Mouse (Mus musculus): ENCODE measurements at regions not wholly inside any gene's neighbourhood (a gene's known extent, or its start where the extent isn't known, plus 50 kb on each side); places are given as distances from the start of the nearest gene placed in this dataset.

DNA sequence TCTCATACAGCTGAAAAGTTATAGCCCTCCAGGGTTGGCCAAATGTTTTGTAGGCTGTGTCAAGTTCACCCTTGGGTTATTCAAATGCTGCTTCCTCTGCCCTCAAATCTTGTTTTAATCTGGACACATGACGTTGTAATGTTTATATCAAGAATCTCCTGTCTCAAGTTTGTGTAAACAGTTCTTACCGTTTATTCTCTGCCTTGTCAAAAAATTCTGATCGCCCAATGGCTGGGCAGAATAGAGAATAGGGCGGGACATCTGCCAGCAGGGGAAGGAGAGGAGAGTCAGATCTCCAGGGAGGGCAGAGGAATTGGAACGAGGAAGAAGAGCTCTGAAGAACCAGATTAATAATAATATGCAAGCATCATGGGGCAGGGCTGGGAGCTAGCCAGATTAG, 97.4 kb downstream of the Utp6 start:
- ATAC-seq (ENCODE audit: extremely low read depth, insufficient number of reproducible peaks, low FRiP score, poor library complexity, severe bottlenecking) = no peak
- Histone ChIP-seq H3K4me3 (ENCODE audit: low read depth, low read length) (no peak overlapping the region), H3K27me3 (ENCODE audit: insufficient read depth, low read length) (peaks cover 23% of the 10 kb centered on the region), H3K9me3 (replicated peaks) (no peaks in the 10 kb centered on the region), H3K36me3 (replicated peaks) (no peaks in the 10 kb centered on the region), H3K4me1 (ENCODE audit: insufficient read depth, low read depth, low read length) (no peaks in the 10 kb centered on the region)
- TF ChIP-seq CTCF (IDR thresholded peaks at IDR 0.05; ENCODE audit: low read depth, low read length) (no peak), POLR2AphosphoS5 (IDR thresholded peaks at IDR 0.05; ENCODE audit: insufficient replicate concordance, low read depth, low read length) (no peak), GATA2 (IDR thresholded peaks at IDR 0.05; ENCODE audit: borderline replicate concordance, low read depth, low read length) (no peak), TAL1 (conservative IDR thresholded peaks at IDR 0.05; ENCODE audit: low read depth, low read length) (no peak), GATA1 (IDR thresholded peaks at IDR 0.05; ENCODE audit: borderline replicate concordance, low read length) (no peak)
- no peak for DNase-seq (ENCODE audit: low spot score)

DNA sequence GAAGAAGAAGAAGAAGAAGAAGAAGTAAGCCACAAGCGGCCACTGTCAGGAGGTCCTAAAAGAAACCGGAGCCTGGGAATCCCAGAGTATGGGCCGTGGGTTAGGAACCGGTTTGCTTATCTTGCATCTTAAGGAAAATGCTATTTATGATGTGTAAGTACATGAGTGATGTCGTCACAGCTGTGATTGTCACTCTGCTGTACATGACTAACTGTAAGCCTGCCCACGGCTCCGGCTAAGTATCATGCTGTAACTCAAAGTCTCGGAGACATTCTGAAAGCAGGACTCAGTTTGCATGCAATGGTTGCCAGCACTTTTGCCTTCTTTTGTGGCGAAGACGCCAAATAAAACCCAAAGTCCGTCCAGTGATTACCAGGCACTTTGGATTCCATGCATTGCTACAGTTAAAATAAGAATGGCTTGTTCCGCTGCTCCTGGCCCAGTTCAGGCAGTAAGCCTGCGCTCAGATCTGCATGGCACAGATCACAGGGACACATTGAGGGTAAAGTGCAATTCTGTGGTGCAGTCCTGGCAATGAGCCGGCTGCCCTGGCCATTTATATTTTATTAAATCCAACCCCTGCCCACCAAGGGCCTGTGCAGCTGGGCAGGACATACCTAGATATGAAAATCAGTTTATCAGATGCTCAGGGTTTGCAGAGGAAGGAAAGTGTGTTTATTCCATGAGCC, 98.6 kb downstream of the Utp6 start:
- TF ChIP-seq POLR2AphosphoS5 (IDR thresholded peaks at IDR 0.05; ENCODE audit: insufficient replicate concordance, low read depth, low read length) = no peak
- no peak for TF ChIP-seq GATA1 (IDR thresholded peaks at IDR 0.05; ENCODE audit: borderline replicate concordance, low read length)
- no peak for TF ChIP-seq TAL1 (conservative IDR thresholded peaks at IDR 0.05; ENCODE audit: low read depth, low read length)
- no peak for TF ChIP-seq CTCF (IDR thresholded peaks at IDR 0.05; ENCODE audit: low read depth, low read length)
- TF ChIP-seq GATA2 (IDR thresholded peaks at IDR 0.05; ENCODE audit: borderline replicate concordance, low read depth, low read length) = no peak
- ATAC-seq (ENCODE audit: extremely low read depth, insufficient number of reproducible peaks, low FRiP score, poor library complexity, severe bottlenecking) = no peak
- no peaks in the 10 kb centered on the region for H3K36me3 ChIP-seq (replicated peaks)
- H3K4me1 ChIP-seq (ENCODE audit: insufficient read depth, low read depth, low read length) = no peaks in the 10 kb centered on the region
- no peaks in the 10 kb centered on the region for H3K9me3 ChIP-seq (replicated peaks)
- H3K4me3 ChIP-seq (ENCODE audit: low read depth, low read length) = no peak overlapping the region
- DNase-seq (ENCODE audit: low spot score) = no peak
- peaks cover 30% of the 10 kb centered on the region for H3K27me3 ChIP-seq (ENCODE audit: insufficient read depth, low read length)

DNA sequence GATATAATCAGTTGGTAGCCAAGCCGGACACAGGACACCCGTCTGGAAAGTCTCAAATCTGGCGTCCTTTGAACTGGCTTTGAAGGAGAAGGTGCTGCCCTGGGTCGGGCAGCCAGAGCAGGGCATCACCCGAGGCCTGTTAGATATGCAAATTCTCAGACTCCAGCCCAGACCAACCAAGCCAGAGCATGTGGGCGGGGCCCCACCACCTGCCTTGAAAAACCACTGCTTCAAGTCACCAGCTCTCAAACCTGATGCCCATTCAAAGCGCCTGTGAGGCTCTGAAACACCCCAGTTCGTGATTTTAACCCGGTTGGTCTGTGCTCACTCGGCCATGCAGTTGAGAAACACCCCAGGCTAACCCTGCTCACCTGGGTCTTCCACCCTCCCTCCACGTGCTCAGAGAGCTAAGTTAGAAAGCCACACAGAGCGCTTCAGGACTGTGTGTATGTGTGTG, 101.6 kb downstream of the Utp6 start:
- DNase-seq (ENCODE audit: low spot score) = no peak
- no peaks in the 10 kb centered on the region for H3K36me3 ChIP-seq (replicated peaks)
- TF ChIP-seq GATA2 (IDR thresholded peaks at IDR 0.05; ENCODE audit: borderline replicate concordance, low read depth, low read length) = no peak
- TF ChIP-seq GATA1 (IDR thresholded peaks at IDR 0.05; ENCODE audit: borderline replicate concordance, low read length) = no peak
- TF ChIP-seq CTCF (IDR thresholded peaks at IDR 0.05; ENCODE audit: low read depth, low read length) = no peak
- TF ChIP-seq POLR2AphosphoS5 (IDR thresholded peaks at IDR 0.05; ENCODE audit: insufficient replicate concordance, low read depth, low read length) = no peak
- TF ChIP-seq TAL1 (conservative IDR thresholded peaks at IDR 0.05; ENCODE audit: low read depth, low read length) = no peak
- H3K27me3 ChIP-seq (ENCODE audit: insufficient read depth, low read length) = peaks cover 27% of the 10 kb centered on the region
- ATAC-seq (ENCODE audit: extremely low read depth, insufficient number of reproducible peaks, low FRiP score, poor library complexity, severe bottlenecking) = no peak
- H3K4me3 ChIP-seq (ENCODE audit: low read depth, low read length) = no peak overlapping the region
- H3K9me3 ChIP-seq (replicated peaks) = no peaks in the 10 kb centered on the region
- no peaks in the 10 kb centered on the region for H3K4me1 ChIP-seq (ENCODE audit: insufficient read depth, low read depth, low read length)

DNA sequence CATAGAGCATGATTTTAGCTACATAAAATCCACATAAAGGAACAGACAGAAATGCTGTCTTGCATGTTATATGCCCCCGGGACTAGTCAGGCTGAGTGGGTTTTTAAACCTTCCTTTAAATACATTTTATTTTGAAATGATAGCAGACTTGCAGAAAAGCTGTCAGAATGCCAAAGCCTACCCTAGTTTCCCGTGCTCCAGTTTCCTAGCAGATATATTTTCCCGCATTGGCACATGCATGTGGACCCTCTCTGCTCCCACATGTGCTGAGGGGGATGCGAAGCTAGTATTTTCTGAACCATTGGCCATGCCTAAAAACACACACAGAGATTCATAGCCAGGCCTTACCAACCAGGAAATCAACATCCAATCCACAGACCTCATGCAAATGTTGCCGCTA, 105.8 kb downstream of the Utp6 start:
- Histone ChIP-seq H3K4me1 (ENCODE audit: insufficient read depth, low read depth, low read length) (no peaks in the 10 kb centered on the region), H3K9me3 (replicated peaks) (no peaks in the 10 kb centered on the region), H3K4me3 (ENCODE audit: low read depth, low read length) (no peak overlapping the region), H3K27me3 (ENCODE audit: insufficient read depth, low read length) (peaks cover 16% of the 10 kb centered on the region), H3K36me3 (replicated peaks) (no peaks in the 10 kb centered on the region)
- DNase-seq (ENCODE audit: low spot score) = no peak
- TF ChIP-seq GATA1 (IDR thresholded peaks at IDR 0.05; ENCODE audit: borderline replicate concordance, low read length) (no peak), GATA2 (IDR thresholded peaks at IDR 0.05; ENCODE audit: borderline replicate concordance, low read depth, low read length) (no peak), TAL1 (conservative IDR thresholded peaks at IDR 0.05; ENCODE audit: low read depth, low read length) (no peak), POLR2AphosphoS5 (IDR thresholded peaks at IDR 0.05; ENCODE audit: insufficient replicate concordance, low read depth, low read length) (no peak), CTCF (IDR thresholded peaks at IDR 0.05; ENCODE audit: low read depth, low read length) (no peak)
- no peak for ATAC-seq (ENCODE audit: extremely low read depth, insufficient number of reproducible peaks, low FRiP score, poor library complexity, severe bottlenecking)

DNA sequence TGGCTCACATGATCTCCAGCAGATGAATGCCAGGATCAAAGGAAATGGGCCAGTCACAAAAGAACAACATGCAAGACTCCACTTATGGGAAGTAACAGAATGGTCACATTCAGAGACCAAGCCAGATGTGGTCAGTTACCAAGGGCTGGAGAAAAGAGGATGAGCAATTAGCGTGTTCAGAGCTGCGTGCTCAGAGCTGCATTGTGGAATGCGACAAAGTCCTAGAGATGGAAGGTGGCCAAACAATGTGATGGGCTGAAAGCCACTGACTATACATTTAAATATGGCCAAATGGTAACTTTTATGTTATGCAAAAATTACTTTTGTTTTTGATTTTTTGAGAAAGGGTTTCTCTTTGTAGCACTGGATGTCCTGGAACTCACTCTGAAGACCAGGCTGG, 112.6 kb downstream of the Utp6 start:
- no peak for ATAC-seq (ENCODE audit: extremely low read depth, insufficient number of reproducible peaks, low FRiP score, poor library complexity, severe bottlenecking)
- no peak for TF ChIP-seq CTCF (IDR thresholded peaks at IDR 0.05; ENCODE audit: low read depth, low read length)

DNA sequence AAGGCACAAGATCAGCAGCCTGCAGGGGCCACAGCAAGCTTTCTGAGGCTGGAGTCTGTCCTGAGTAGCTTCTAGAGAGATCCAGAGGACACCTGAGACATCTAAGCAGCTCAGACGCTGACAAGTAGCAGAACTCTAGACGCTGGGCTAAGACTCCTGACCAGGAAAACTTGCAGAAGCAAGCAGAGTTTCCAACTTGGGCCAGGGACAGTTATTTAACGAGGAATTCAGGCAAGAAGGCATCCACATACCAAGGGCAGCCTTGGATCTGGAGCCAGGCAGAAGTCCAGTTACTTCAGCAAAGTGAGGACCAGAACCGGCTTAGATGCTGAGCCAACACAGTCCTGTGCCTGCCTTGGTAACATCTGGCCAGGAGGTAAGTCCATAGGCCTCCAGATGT, 117.8 kb downstream of the Utp6 start:
- Histone ChIP-seq H3K4me3 (ENCODE audit: low read depth, low read length) (no peak overlapping the region), H3K4me1 (ENCODE audit: insufficient read depth, low read depth, low read length) (no peaks in the 10 kb centered on the region), H3K27me3 (ENCODE audit: insufficient read depth, low read length) (peaks cover 46% of the 10 kb centered on the region), H3K36me3 (replicated peaks) (no peaks in the 10 kb centered on the region), H3K9me3 (replicated peaks) (no peaks in the 10 kb centered on the region)
- no peak for ATAC-seq (ENCODE audit: extremely low read depth, insufficient number of reproducible peaks, low FRiP score, poor library complexity, severe bottlenecking)
- DNase-seq (ENCODE audit: low spot score) = no peak
- TF ChIP-seq GATA2 (IDR thresholded peaks at IDR 0.05; ENCODE audit: borderline replicate concordance, low read depth, low read length) (no peak), CTCF (IDR thresholded peaks at IDR 0.05; ENCODE audit: low read depth, low read length) (no peak), TAL1 (conservative IDR thresholded peaks at IDR 0.05; ENCODE audit: low read depth, low read length) (no peak), POLR2AphosphoS5 (IDR thresholded peaks at IDR 0.05; ENCODE audit: insufficient replicate concordance, low read depth, low read length) (no peak), GATA1 (IDR thresholded peaks at IDR 0.05; ENCODE audit: borderline replicate concordance, low read length) (no peak)

More for the DNA sequence above, 112.6 kb downstream of the Utp6 start:
- Histone ChIP-seq H3K27me3 (ENCODE audit: insufficient read depth, low read length) (peaks cover 13% of the 10 kb centered on the region), H3K36me3 (replicated peaks) (no peaks in the 10 kb centered on the region), H3K9me3 (replicated peaks) (no peaks in the 10 kb centered on the region), H3K4me3 (ENCODE audit: low read depth, low read length) (no peak overlapping the region), H3K4me1 (ENCODE audit: insufficient read depth, low read depth, low read length) (no peaks in the 10 kb centered on the region)
- no peak for DNase-seq (ENCODE audit: low spot score)

All from G1E (cell line).